Mouse (Mus musculus) megakaryocyte, embryonic 14.5 days (primary cell): ENCODE data around the gene Sgcd. TPM values are rescaled to one million over a fixed set of nuclear protein-coding genes. Genes with fewer than 3 reads are reported as not detected.
"Not testable (repeated sequence)": the region's sequence is repeated elsewhere in the genome, so short reads cannot be mapped to it uniquely, and the experiment has no call there.

Experiments
- H3K27me3 ChIP-seq: replicated peaks from 2 replicates; pipeline ENCODE3; 2012; ENCODE audit warnings: inconsistent platforms
- H3K36me3 ChIP-seq: replicated peaks from 2 replicates; pipeline ENCODE3; 2012; ENCODE audit warnings: low read length, inconsistent platforms, mixed read lengths
- H3K4me1 ChIP-seq: 2 replicates; pipeline ENCODE4 v1.6.1; 2012; ENCODE audit warnings: inconsistent platforms
- H3K4me3 ChIP-seq: replicated peaks from 2 replicates; pipeline ENCODE3; 2012; ENCODE audit warnings: moderate library complexity, mild to moderate bottlenecking, inconsistent platforms
- H3K9me3 ChIP-seq: 2 replicates; pipeline ENCODE4 v1.6.1; 2012; ENCODE audit warnings: inconsistent platforms
- FLI1 ChIP-seq: IDR thresholded peaks from 2 replicates; pipeline ENCODE4 v1.6.1; 2012; ENCODE audit warnings: low read length, inconsistent platforms, mixed read lengths
- GATA1 ChIP-seq: IDR thresholded peaks from 3 replicates; pipeline ENCODE4 v1.6.1; 2012; ENCODE audit warnings: mixed read lengths, low read length, inconsistent platforms, borderline replicate concordance
- polyA plus RNA-seq: library from polyadenylated mRNA; stranded (reverse); fragments of >175 nt; gene quantifications from 2 replicates; pipeline ENCODE4 v1.2.3, GENCODE M21; 2012; ENCODE audit warnings: low replicate concordance; ENCODE audit not compliant: insufficient read depth

Gene Sgcd
- polyA plus RNA-seq, 1 experiment, result not detected

DNA sequence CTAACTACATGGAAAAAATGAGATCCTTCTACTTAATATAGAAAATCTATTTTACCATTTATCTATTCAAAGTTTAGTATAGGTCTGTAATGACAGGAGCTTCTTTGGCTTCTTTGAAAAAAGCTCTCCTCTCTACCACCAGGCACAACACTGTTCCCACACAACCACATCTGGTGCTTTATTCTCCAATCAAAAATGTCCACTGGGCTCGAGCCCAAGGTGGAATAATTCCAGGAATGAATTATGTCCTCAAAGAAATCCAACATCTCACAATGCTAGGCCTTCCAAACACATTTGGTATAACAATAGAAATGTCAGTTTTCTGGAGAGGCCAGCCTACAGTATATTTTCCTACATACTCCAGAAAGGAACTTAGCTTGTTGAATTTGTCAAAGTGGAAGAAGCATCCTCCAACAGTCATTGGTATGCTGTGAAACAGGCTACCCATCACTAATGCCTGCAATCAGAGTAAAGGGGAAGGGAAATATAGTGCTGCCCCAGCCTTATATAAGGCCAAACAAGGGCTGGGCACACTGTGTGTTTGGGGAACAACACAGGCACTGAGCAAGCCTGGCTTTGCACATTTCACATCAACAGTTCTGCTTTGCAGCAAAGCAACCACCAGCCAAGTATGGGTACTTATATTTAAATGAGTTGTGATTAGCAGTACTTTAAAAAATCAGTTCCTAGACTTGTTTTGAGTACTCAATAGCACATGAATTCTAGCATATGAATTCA lies 515.1 kb downstream of the Sgcd start:
- H3K4me3 ChIP-seq, result no peak overlapping the region
- TF ChIP-seq GATA1, result no peak
- TF ChIP-seq FLI1, result no peak
- H3K36me3 ChIP-seq, result no peaks in the 10 kb centered on the region
- peaks cover under 1% of the 10 kb centered on the region; the same call in 1 of the 2 replicates for H3K9me3 ChIP-seq
- no peaks in the 10 kb centered on the region for H3K4me1 ChIP-seq
- no peaks in the 10 kb centered on the region for H3K27me3 ChIP-seq

DNA sequence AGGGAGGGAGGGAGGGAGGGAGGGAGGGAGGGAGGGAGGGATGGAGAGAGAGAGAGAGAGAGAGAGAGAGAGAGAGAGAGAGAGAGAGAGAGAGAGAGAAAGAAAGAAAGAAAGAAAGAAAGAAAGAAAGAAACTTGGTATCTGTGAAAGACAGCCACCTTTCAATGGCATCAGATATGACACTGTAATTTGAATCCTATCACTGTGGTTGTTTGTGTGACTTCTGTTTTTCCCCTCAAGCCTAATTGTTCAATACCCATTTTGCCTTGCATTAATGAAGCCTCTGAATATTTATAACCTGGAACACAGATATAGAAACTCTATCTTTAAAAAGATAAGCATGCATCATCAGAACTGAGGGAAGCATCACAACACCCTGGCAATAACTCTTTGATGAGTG lies 528.1 kb downstream of the Sgcd start:
- H3K4me1 ChIP-seq, H3K4me3 ChIP-seq, H3K27me3 ChIP-seq, H3K9me3 ChIP-seq, H3K36me3 ChIP-seq: not testable (repeated sequence)

GRCm38 (mm10) chr11:47460149-47460548 lies 528.6 kb downstream of the Sgcd start:
- TF ChIP-seq GATA1 (no peak), FLI1 (no peak)
- Histone ChIP-seq H3K4me3 (no peak overlapping the region), H3K27me3 (no peaks in the 10 kb centered on the region), H3K4me1 (no peaks in the 10 kb centered on the region), H3K9me3 (no peaks in the 10 kb centered on the region), H3K36me3 (no peaks in the 10 kb centered on the region)

- Histone ChIP-seq H3K4me3 (no peak overlapping the region), H3K27me3 (no peaks in the 10 kb centered on the region), H3K9me3 (no peaks in the 10 kb centered on the region), H3K4me1 (no peaks in the 10 kb centered on the region), H3K36me3 (no peaks in the 10 kb centered on the region)
- no peak for TF ChIP-seq GATA1
- TF ChIP-seq FLI1, result no peak
Measured at GRCm38 (mm10) chr11:47459214-47459613, 529.6 kb downstream of the Sgcd start.

- H3K27me3 ChIP-seq, result no peaks in the 10 kb centered on the region
Measured at GRCm38 (mm10) chr11:47447790-47448189, 541.0 kb downstream of the Sgcd start.

DNA sequence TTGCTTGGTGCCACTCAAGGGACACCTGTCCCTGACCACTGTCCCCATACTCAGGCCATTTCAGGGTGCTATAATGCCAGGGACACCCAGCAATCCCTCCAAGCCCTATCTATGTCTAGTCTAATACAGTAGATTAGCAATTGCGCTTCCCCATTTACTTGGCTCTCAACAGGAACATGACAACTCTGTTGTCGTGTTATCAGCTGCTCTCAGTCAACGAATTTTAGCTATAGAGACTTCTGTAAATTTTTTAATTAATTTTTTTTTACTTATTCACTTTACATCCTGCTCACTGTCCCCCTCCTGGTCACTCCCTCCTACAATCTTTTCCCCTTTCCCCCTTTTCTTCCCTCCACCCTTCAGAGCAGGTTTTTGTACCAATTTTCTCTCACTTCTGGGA lies 542.4 kb downstream of the Sgcd start:
- Histone ChIP-seq H3K36me3 (no peaks in the 10 kb centered on the region), H3K4me3 (no peak overlapping the region), H3K27me3 (no peaks in the 10 kb centered on the region), H3K9me3 (no peaks in the 10 kb centered on the region), H3K4me1 (no peaks in the 10 kb centered on the region)
- TF ChIP-seq FLI1 (no peak), GATA1 (no peak)

More at GRCm38 (mm10) chr11:47447790-47448189, 541.0 kb downstream of the Sgcd start:
- TF ChIP-seq FLI1 (no peak), GATA1 (no peak)
- Histone ChIP-seq H3K4me3 (no peak overlapping the region), H3K4me1 (no peaks in the 10 kb centered on the region), H3K36me3 (no peaks in the 10 kb centered on the region), H3K9me3 (no peaks in the 10 kb centered on the region)

DNA sequence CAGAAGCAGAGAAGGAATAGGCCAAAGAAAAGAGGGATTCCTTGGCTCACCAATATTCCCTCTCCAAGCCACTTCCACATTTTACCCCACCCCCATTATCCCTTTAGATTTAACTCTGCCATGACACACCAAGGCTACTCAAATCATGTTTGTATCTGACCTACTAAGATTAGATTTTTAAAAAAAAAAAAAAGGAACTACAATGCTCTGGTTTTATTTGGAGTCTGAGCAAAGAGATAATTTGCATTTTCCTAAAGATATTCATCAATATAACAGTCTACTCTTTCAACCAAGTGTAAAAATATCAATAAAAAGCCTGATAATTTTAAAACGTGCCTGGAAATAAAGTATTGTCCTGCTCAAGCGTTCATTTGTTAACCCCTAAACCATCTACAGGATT lies 543.1 kb downstream of the Sgcd start:
- no peak overlapping the region for H3K4me3 ChIP-seq
- no peaks in the 10 kb centered on the region for H3K36me3 ChIP-seq
- no peaks in the 10 kb centered on the region for H3K9me3 ChIP-seq
- no peak for TF ChIP-seq FLI1
- no peak for TF ChIP-seq GATA1
- H3K4me1 ChIP-seq, result no peaks in the 10 kb centered on the region
- no peaks in the 10 kb centered on the region for H3K27me3 ChIP-seq

- TF ChIP-seq GATA1 (no peak), FLI1 (no peak)
- Histone ChIP-seq H3K4me1 (no peaks in the 10 kb centered on the region), H3K9me3 (no peaks in the 10 kb centered on the region), H3K27me3 (no peaks in the 10 kb centered on the region), H3K4me3 (no peak overlapping the region), H3K36me3 (no peaks in the 10 kb centered on the region)
Measured at GRCm38 (mm10) chr11:47442266-47442665, 546.5 kb downstream of the Sgcd start.

DNA sequence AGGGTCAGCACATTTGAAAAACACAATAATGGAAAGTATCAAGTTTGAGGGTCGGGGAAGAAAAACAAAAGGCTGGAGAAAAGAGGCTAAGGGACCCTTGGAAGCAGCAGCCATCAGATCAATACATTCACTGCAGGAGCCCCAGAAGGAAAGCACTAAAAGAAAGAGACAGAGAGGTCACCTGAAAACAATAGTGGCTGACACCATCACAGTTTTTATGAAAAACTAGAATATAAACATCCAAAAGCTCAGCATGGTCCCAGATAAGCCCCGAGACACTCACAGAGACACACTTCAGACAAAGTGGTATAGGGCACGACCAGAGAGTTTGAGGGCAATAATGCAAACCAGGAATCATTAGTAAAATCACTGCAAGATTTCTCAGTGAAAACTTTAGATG lies 589.2 kb downstream of the Sgcd start:
- no peaks in the 10 kb centered on the region for H3K36me3 ChIP-seq
- no peaks in the 10 kb centered on the region for H3K4me1 ChIP-seq
- no peaks in the 10 kb centered on the region for H3K27me3 ChIP-seq
- no peaks in the 10 kb centered on the region for H3K9me3 ChIP-seq
- no peak overlapping the region for H3K4me3 ChIP-seq
- no peak for TF ChIP-seq GATA1
- TF ChIP-seq FLI1, result no peak

GRCm38 (mm10) chr11:47390798-47391197 lies 598.0 kb downstream of the Sgcd start:
- H3K9me3 ChIP-seq, H3K4me3 ChIP-seq, H3K36me3 ChIP-seq, H3K4me1 ChIP-seq, H3K27me3 ChIP-seq: not testable (repeated sequence)

GRCm38 (mm10) chr11:47389327-47389726 lies 599.4 kb downstream of the Sgcd start:
- H3K4me1 ChIP-seq, result peaks cover 5% of the 10 kb centered on the region; the same call in 1 of the 2 replicates
- H3K4me3 ChIP-seq, result no peak overlapping the region
- no peaks in the 10 kb centered on the region for H3K36me3 ChIP-seq
- no peaks in the 10 kb centered on the region for H3K9me3 ChIP-seq
- no peaks in the 10 kb centered on the region for H3K27me3 ChIP-seq
- TF ChIP-seq FLI1 (no peak), GATA1 (no peak)
